Mouse (Mus musculus) monocyte, adult 5-6 weeks (primary cell): ENCODE results near the gene Cdc42ep5. TPM values are rescaled to one million over a fixed set of nuclear protein-coding genes. Genes with fewer than 3 reads are reported as not detected.
A peak's percentile ranks its signal among the peaks of the same experiment; 100 is the strongest.

Experiments
- ATAC-seq: fragments of 153-309, 156-312 bp; replicated peaks from 2 replicates; pipeline ENCODE4 v1.8.0; 2017; ENCODE audit warnings: mild to moderate bottlenecking; ENCODE audit not compliant: low TSS enrichment, insufficient number of reproducible peaks, severe bottlenecking, poor library complexity, low FRiP score
- total RNA-seq: library from RNA; stranded (forward); fragments of 200-1000, 200-491, 200-594 nt; gene quantifications from 3 replicates; pipeline ENCODE4 v1.2.3, GENCODE M21; 2017

Cdc42ep5 gene
- total RNA-seq, 1 experiment from 2014 or later: not detected

GRCm38 (mm10) chr7:4131964-4132363 lies 32.7 kb downstream of the Cdc42ep5 start:
- no peak for ATAC-seq

- peak; percentile 67; the same call in 1 of the 2 replicates for ATAC-seq
Measured at GRCm38 (mm10) chr7:4130686-4131452, 33.8 kb downstream of the Cdc42ep5 start.

GRCm38 (mm10) chr7:4128860-4129259 lies 35.8 kb downstream of the Cdc42ep5 start:
- ATAC-seq: no peak

DNA sequence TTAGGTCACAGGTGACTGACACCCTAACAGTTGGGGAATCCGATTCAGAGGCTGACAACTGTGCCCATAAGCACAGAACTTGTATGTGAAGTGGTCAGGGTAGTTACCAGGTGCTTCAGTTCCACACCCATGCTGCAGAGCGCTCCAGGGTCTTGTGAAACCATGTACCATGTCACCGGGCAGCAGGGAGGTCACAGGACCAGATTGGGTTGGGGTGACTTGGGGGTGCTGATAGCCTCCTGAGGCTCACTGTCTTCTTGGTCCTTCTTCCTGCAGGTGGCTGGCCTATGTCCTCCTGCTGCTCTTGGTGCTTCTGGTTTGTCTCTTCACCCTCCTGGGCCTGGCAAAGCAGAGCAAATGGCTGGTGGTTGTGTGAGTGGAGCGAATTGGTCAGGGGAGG lies 36.8 kb downstream of the Cdc42ep5 start:
- no peak for ATAC-seq

GRCm38 (mm10) chr7:4126992-4127785 lies 37.5 kb downstream of the Cdc42ep5 start:
- no peak for ATAC-seq

- ATAC-seq: no peak
Measured at GRCm38 (mm10) chr7:4125306-4125705, 39.4 kb downstream of the Cdc42ep5 start.

DNA sequence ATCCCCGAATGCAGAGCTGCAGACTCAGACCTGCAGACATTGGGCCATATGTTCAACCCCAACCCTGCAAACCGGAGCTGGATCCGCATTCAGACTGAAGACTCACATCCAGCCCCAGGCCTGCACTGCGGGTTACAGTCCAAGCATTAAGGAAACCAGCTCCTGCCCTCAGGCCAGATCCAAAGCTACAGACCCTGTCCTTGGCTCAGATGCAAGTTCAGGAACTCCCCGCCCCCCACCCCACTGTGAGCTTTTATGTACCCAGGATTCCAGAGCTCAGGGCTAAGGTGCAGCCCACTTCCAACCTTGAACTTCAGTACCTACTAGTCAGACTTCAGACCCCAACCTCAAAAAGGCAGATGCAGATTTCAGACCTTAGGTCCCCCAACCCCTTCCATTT lies 39.8 kb downstream of the Cdc42ep5 start:
- no peak for ATAC-seq

DNA sequence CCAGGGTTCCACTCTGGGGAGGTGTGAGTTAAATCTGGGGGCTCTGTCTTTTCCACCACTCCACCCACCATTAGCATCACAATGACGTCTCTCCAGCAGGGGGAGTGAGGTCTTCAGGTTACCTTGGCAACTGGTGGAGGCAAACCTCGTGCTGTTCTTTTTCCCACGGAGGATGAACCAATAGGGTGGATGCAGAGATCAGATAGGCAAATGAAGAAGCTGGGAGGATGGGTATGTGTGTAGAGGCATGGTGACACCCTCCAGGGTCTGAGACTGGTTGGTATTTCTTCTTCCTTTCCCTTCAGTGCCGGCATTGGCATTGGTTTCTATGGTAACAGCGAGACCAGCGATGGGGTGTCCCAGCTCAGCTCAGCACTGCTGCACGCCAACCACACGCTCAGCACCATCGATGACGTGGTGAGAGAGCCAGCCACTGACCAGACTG lies 40.3 kb downstream of the Cdc42ep5 start:
- ATAC-seq: peak; percentile 37; the same call in 1 of the 2 replicates

GRCm38 (mm10) chr7:4123732-4124131 lies 40.9 kb downstream of the Cdc42ep5 start:
- ATAC-seq: no peak

GRCm38 (mm10) chr7:4122783-4123182 lies 41.9 kb downstream of the Cdc42ep5 start:
- no peak for ATAC-seq

DNA sequence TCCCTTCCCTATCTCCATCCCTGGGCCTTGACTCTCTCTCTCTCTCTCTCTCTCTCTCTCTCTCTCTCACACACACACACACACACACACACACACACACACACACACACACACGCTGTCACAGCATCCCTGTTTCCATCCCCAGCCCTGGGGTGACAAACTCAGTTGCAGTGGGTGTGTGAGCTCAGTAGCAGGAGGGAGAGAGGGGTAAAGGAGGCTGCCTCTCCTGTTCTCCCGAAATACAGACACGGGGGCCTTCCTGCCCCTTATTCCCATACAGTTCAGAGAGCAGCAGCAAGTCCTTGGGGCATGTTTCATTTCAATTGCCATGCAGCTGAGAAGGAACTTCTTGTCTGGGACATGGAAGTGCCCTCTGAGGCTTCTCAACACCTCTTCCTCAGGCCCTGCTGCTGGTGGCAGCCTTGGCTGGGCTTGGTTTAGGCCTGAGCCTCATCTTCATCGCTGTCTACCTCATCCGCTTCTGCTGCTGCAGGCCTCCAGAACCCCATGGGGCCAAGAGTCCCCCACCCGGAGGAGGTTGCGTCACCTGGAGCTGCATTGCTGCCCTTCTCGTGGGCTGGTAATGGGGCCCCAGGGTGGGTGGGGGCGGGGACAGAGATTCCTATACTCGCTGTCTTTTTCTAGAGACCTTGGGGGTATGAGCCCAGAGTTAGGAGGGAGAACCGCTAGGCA lies 42.4 kb downstream of the Cdc42ep5 start:
- ATAC-seq: no peak

DNA sequence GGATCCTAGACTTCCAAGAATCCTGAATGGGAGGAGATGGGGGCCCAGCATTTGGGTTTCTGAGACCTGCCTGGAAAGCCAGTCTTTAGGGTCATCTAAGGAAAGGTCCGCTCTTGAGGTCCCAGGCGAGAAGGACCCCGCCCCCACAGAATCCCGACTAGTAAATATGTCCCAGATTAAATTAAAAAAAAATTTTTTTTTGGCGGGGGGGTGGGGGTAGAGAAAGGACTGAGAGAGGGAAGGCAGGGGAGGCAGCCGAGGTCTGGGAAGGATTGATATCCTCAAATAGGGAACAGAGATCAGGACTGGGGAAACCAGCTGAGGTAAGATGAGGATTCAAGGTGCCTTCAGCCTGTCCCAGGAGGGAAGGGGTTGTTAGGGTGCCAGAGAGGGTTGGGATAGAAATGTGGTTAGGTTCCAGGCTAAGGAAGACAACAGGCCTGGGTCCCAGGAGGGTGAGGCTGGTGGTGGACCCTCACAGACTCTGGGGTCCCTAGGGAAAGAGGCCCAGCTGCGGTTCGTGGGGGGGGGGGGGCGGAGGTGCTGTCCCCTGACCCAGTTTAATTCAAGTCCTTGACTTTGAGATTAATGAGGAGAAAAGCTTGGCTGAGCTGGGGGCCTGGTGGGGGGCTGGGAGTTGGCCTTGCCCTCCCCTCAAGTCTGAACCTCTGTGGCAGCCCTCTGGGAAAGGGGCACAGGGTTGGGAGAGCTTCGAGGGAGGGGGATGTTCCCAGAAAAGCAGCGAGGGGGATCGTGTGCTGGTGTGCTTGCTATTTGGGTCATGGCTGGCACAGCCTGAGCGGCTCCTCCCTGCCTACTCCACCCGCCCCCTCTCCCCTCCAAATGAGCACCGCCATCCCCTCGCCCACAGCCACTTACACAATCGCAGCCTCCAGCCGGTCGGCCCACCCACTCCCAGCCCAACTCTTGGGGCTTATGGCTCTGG lies 44.4 kb downstream of the Cdc42ep5 start:
- no peak for ATAC-seq

- ATAC-seq: no peak
Measured at GRCm38 (mm10) chr7:4119344-4119902, 45.2 kb downstream of the Cdc42ep5 start, which contains the start of gene Ttyh1. Gene Ttyh1 (plus strand): TSS chr7:4119408.

GRCm38 (mm10) chr7:4117050-4117814 lies 47.4 kb downstream of the Cdc42ep5 start:
- ATAC-seq: no peak

- no peak for ATAC-seq
Measured at GRCm38 (mm10) chr7:4111766-4112165, 52.9 kb downstream of the Cdc42ep5 start.

- peak; percentile 63; the same call in 1 of the 2 replicates for ATAC-seq
Measured at GRCm38 (mm10) chr7:4103411-4103810, 61.2 kb downstream of the Cdc42ep5 start.
